ENCODE assay signal across 19 mouse cellular contexts in the genomic region with DNA sequence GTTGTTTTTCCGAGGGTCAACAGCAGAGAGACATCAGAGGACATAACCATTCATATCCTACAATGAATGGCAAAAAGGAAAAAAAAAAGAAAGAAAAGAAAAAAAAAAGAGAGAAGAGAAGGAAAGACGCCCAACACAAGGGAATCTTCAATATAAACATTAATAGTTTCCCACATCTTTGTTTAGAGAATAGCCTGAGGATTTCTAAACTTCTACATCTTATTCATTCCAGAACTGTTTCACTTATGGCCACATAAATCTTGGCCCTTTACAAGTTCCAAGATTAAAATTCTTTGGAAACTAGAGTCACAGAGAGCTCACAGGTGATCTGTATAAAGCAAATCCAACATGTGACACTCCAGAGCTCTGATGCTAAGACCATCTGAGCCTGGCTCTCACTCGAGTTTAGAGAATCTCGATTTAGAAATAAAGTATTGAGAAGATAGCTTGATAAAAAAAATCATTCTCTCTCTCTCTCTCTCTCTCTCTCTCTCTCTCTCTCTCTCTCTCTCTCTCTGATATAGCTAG.
DNase-seq lines count a peak whose midpoint lies in the region; ATAC-seq and TF ChIP-seq lines count a peak whose summit lies in the region.
"Had no signal": no experiment of that assay in that cellular context is flagged by ENCODE, and none has a peak within 500 bp of the region (broad histone marks: within the 10 kb centered on the region; RNA-seq: fewer than 3 reads in every experiment).

No protein-coding gene starts in this region.

- no peak overlapping the region for H3K4me2 ChIP-seq in kidney, embryonic 15.5 days
- no peak overlapping the region for H3K4me2 ChIP-seq in lung, embryonic 15.5 days
- H3K4me2 ChIP-seq in stomach, embryonic 14.5 days (replicated peaks; ENCODE audit: low read depth, low read length), result no peak overlapping the region
- H3K4me2 ChIP-seq in stomach, postnatal 0 days (replicated peaks; ENCODE audit: low read depth), result no peak overlapping the region
- H3K4me2 ChIP-seq: embryonic facial prominence, embryonic 13.5 days; forebrain, embryonic 12.5 days had no signal

- no peak for ATAC-seq in kidney, embryonic 15.5 days (replicated peaks; ENCODE audit: low FRiP score)
- ATAC-seq in lung, embryonic 15.5 days (ENCODE audit: borderline replicate concordance, extremely low read depth, low FRiP score, low TSS enrichment), result no peak
- ATAC-seq in stomach, embryonic 14.5 days (ENCODE audit: insufficient number of reproducible peaks, insufficient read depth, low FRiP score, low read depth), result peak; percentile 49; the same call in 1 of the 2 replicates
- no peak for ATAC-seq in stomach, postnatal 0 days (ENCODE audit: low FRiP score, low TSS enrichment)
- ATAC-seq: forebrain, embryonic 16.5 days had no signal

- no peak for TF ChIP-seq POLR2A in kidney, adult 2 months (IDR thresholded peaks at IDR 0.05; ENCODE audit: low read depth, low read length)

- H3K36me3 ChIP-seq in kidney, embryonic 15.5 days, result no peaks in the 10 kb centered on the region
- no peaks in the 10 kb centered on the region for H3K36me3 ChIP-seq in kidney, adult 2 months (ENCODE audit: control insufficient read depth, insufficient read depth, low read length)
- H3K36me3 ChIP-seq in lung, embryonic 15.5 days, result no peaks in the 10 kb centered on the region
- no peaks in the 10 kb centered on the region for H3K36me3 ChIP-seq in stomach, embryonic 14.5 days (ENCODE audit: control insufficient read depth, insufficient read depth, low read length)
- H3K36me3 ChIP-seq in stomach, postnatal 0 days (ENCODE audit: control insufficient read depth, insufficient read depth, low read length), result no peaks in the 10 kb centered on the region
- H3K36me3 ChIP-seq: embryonic facial prominence, embryonic 13.5 days; forebrain, embryonic 12.5 days; heart, embryonic 10.5 days had no signal

- intact Hi-C loops in heart, postnatal 36 days (cut with DNase I), result no loop called here

- H3K27me3 ChIP-seq in kidney, embryonic 15.5 days, result no peaks in the 10 kb centered on the region
- no peaks in the 10 kb centered on the region for H3K27me3 ChIP-seq in kidney, adult 2 months (replicated peaks; ENCODE audit: control insufficient read depth, insufficient read depth, low read length)
- H3K27me3 ChIP-seq in lung, embryonic 15.5 days, result no peaks in the 10 kb centered on the region
- H3K27me3 ChIP-seq in stomach, embryonic 14.5 days (ENCODE audit: control insufficient read depth, insufficient read depth, low read length), result no peaks in the 10 kb centered on the region
- H3K27me3 ChIP-seq in stomach, postnatal 0 days (ENCODE audit: control insufficient read depth, insufficient read depth, low read length), result no peaks in the 10 kb centered on the region
- H3K27me3 ChIP-seq: embryonic facial prominence, embryonic 13.5 days; forebrain, embryonic 12.5 days had no signal

- no peak overlapping the region for H3K4me3 ChIP-seq in kidney, embryonic 15.5 days (replicated peaks)
- no peak overlapping the region for H3K4me3 ChIP-seq in kidney, adult 2 months (ENCODE audit: insufficient read depth, low read depth, low read length)
- H3K4me3 ChIP-seq in lung, embryonic 15.5 days, result no peak overlapping the region
- no peak overlapping the region for H3K4me3 ChIP-seq in stomach, embryonic 14.5 days (ENCODE audit: low read depth, low read length)
- no peak overlapping the region for H3K4me3 ChIP-seq in stomach, postnatal 0 days (ENCODE audit: low read depth, low read length)
- H3K4me3 ChIP-seq: embryonic facial prominence, embryonic 13.5 days; forebrain, embryonic 12.5 days; heart, embryonic 10.5 days had no signal

- H3K9me3 ChIP-seq in kidney, embryonic 15.5 days (replicated peaks), result no peaks in the 10 kb centered on the region
- H3K9me3 ChIP-seq in lung, embryonic 15.5 days, result no peaks in the 10 kb centered on the region
- H3K9me3 ChIP-seq in stomach, embryonic 14.5 days (ENCODE audit: control insufficient read depth, low read depth, low read length), result no peaks in the 10 kb centered on the region
- H3K9me3 ChIP-seq in stomach, postnatal 0 days (ENCODE audit: control insufficient read depth, low read length), result no peaks in the 10 kb centered on the region
- H3K9me3 ChIP-seq: embryonic facial prominence, embryonic 13.5 days; forebrain, embryonic 12.5 days; heart, embryonic 10.5 days had no signal

- H3K27ac ChIP-seq in kidney, embryonic 15.5 days, result peak overlapping the region; percentile 79; the same call in 1 of the 2 replicates
- H3K27ac ChIP-seq in kidney, adult 2 months (ENCODE audit: insufficient read depth, low read depth, low read length), result no peak overlapping the region
- H3K27ac ChIP-seq in lung, embryonic 15.5 days, result peak overlapping the region; percentile 77
- peak overlapping the region; percentile 88; the same call in 1 of the 2 replicates for H3K27ac ChIP-seq in stomach, embryonic 14.5 days (ENCODE audit: low read length)
- H3K27ac ChIP-seq in stomach, postnatal 0 days (replicated peaks), result no peak overlapping the region
- H3K27ac ChIP-seq: embryonic facial prominence, embryonic 13.5 days; forebrain, embryonic 12.5 days; heart, embryonic 10.5 days had no signal

- TF ChIP-seq CTCF in kidney, adult 2 months (conservative IDR thresholded peaks at IDR 0.05; ENCODE audit: insufficient read depth, insufficient read length, low read depth, low read length), result no peak
- no peak for TF ChIP-seq CTCF in stomach, postnatal 0 days (IDR thresholded peaks at IDR 0.05; ENCODE audit: low read depth)

- no peak for DNase-seq in kidney, adult 2 months
- DNase-seq in lung, adult 18-20 months, result no peak
- no peak for DNase-seq in stomach, postnatal 0 days (ENCODE audit: low spot score)
- DNase-seq in heart, postnatal 36 days, result no peak
- DNase-seq in ovary, postnatal 10 days (ENCODE audit: low spot score), result no peak
- DNase-seq: adrenal gland, postnatal 10 days; cerebellum, adult 11 months; cerebellum, adult 9-10 months; cerebellum, postnatal 25 days; gastrocnemius, postnatal 10 days; heart, adult 18-20 months; heart, postnatal 10 days had no signal

- WGBS in kidney, embryonic 15.5 days, result 60% methylated on average over 4 of the region's 4 CpGs
- 59% methylated on average over 4 of the region's 4 CpGs for WGBS in kidney, adult 2 months
- 31% methylated on average over 4 of the region's 4 CpGs for WGBS in lung, embryonic 15.5 days
- 31% methylated on average over 4 of the region's 4 CpGs for WGBS in stomach, embryonic 14.5 days
- WGBS in stomach, postnatal 0 days, result 30% methylated on average over 4 of the region's 4 CpGs

- H3K9ac ChIP-seq in kidney, embryonic 15.5 days, result no peak overlapping the region
- no peak overlapping the region for H3K9ac ChIP-seq in lung, embryonic 15.5 days
- no peak overlapping the region for H3K9ac ChIP-seq in stomach, embryonic 14.5 days (replicated peaks; ENCODE audit: low read depth, low read length)
- no peak overlapping the region for H3K9ac ChIP-seq in stomach, postnatal 0 days (ENCODE audit: low read length)
- H3K9ac ChIP-seq: embryonic facial prominence, embryonic 13.5 days; forebrain, embryonic 12.5 days had no signal

- TF ChIP-seq EP300 in stomach, postnatal 0 days (optimal IDR thresholded peaks at IDR 0.05), result no peak

- peaks cover 7% of the 10 kb centered on the region; the same call in 1 of the 2 replicates for H3K4me1 ChIP-seq in kidney, embryonic 15.5 days
- no peaks in the 10 kb centered on the region for H3K4me1 ChIP-seq in kidney, adult 2 months (ENCODE audit: control insufficient read depth, insufficient read depth, low read length)
- peaks cover 15% of the 10 kb centered on the region; the same call in 1 of the 2 replicates for H3K4me1 ChIP-seq in lung, embryonic 15.5 days
- peaks cover 9% of the 10 kb centered on the region for H3K4me1 ChIP-seq in stomach, embryonic 14.5 days (ENCODE audit: control insufficient read depth, insufficient read depth, low read length)
- H3K4me1 ChIP-seq in stomach, postnatal 0 days (replicated peaks; ENCODE audit: control insufficient read depth, insufficient read depth), result no peaks in the 10 kb centered on the region
- H3K4me1 ChIP-seq: embryonic facial prominence, embryonic 13.5 days; heart, embryonic 10.5 days had no signal

Comparison
In these comparisons a context has a peak if more than half of its experiments do, and no peak if none do; other contexts are left out.
1. H3K27ac ChIP-seq: peak in kidney, embryonic 15.5 days (single experiment), lung, embryonic 15.5 days (single experiment) and stomach, embryonic 14.5 days (single experiment); none in kidney, adult 2 months (single experiment) and stomach, postnatal 0 days (single experiment).